Mouse (Mus musculus) testis, postnatal 10 days (tissue): Measurements from ENCODE around the gene Hephl1.
"Not testable (repeated sequence)": the region's sequence is repeated elsewhere in the genome, so short reads cannot be mapped to it uniquely, and the experiment has no call there.

ENCODE experiments used
- DNase-seq: peaks from one replicate; pipeline ENCODE4 v3.0.0; 2021; ENCODE audit warnings: low spot score

The Hephl1 gene

DNA sequence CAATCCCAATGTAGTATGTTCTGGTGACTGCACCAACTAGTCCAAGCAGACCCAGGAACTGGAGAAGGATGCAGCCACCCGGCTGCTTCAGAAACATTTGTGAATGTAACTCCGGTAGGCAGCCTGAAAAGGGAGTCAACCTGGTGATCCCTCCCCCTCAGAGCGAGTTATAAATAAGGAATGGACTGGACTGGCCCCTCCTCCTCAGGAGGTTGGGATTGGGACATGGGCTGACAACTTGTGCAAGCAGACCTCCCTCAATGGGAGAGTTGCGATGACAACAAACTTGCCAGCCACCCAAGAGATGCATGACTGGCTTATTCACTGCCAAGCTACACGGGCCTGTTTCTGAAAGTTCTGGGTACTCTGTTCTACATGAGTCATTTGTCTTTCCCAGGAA lies at the start of gene Hephl1:
TSS of gene Hephl1 (minus strand) at position 101 of the 400 bp plus-strand sequence.
- DNase-seq, result no peak

DNA sequence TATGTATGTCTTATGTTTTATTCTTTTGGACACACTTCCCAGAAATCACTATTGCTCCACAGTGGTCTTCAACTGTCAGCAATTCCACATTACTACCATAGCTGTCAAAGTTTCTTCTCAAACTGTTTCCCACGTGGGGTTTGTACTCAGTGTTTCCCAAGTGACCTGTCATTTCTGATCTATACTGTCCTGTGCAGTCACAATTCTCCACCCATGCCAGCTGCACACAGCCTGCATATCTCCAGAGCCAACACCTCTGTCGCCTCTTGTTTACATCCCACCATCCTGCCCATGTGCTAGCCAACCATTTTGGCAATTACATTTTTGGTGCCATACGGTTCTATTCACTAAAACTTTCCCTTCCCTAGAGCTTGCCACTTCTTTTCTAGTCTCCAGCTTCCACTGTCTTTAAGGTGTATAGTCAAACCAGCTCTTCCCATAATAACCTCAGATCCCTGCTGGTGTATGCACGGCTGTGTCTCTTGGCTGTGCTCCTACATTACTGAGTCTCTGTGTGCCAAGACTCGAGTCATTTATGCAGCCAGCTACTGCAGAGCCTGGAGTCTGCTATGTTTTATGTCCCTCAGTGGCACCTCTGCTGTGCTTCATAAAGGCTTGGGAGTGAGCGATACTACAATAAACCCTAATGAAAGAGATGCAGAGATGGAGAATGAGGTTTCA lies 37.5 kb upstream of the Hephl1 start:
- no peak for DNase-seq

DNA sequence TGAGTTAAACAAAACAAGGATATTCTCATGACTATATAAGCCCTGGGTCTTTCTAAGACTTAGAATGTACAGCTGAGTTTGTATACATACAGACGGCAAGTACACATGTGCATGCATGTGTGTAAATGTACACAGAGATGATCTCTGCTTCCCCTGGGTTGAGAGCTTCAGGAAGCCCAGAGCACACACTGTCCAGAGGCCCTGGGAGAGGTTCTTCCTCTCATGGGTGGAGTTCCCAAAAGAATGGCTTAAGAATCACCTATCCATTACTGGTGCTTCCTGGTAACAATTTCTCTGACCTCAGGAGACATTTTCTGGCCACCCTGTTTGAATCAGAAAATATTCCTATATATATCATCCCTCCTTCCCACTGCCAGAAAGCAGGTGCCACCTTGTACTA lies 28.6 kb upstream of the Hephl1 start:
- no peak for DNase-seq

DNA sequence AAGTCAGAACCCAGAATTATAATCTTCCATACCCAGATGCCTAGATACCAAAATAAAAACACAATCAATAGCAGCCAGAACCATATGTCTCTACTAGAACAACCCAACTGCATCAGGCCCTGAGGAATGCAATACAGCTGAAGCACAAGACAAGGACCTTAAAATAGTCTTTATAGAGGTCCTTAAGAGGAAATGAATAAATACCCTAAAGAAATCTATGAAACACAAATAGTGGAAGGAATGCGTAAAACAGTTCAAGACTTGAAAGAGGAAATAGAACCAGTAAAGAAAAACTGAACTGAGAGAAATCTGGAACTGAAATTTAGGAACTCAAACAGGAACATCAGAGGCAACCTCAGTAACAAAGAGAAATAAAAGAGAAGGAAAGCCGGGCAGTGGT lies 14.0 kb upstream of the Hephl1 start:
- no peak for DNase-seq

DNA sequence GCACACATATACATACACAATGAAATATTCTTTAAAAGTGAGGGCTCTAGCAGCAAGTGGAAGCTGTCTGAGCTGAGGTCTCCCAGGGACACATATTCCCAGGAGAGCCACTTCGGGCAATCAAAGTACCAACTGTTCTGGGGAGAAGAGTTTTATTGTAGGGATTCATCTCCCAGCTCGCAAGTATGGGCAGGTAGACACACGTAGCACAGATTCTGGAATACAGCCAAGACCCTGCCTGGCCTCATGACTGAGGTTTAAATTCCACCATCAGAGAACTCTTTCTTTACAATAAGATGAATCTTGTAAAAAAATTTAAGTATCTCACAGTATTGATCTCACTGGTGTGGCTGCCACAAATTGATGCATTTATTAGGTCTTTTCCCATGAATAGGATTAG lies 10.5 kb upstream of the Hephl1 start:
- DNase-seq, result no peak

DNA sequence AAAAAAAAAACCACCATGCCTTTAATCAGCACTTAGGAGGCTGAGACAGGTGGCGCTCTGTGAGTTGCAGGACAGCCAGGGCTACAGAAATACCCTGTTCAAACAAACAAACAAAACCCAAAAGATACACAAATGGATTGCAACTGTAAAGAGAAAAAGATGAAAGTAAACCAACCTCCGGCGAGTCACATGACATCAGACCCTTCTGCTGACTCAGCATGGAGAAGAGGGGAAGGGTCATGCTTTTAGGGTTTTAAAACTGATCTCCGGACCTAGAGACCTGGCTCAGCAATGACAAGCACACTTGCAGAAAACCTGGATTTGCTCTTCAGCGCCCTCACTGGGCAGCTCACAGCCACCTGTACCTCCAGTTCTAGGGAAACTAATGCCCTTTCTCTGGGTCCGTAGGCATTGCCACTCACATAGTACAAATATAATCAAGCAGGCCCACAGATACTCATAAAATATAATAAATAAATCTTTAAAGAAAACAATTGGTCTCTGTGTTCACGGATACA lies 9.0 kb upstream of the Hephl1 start:
- DNase-seq, result no peak

DNA sequence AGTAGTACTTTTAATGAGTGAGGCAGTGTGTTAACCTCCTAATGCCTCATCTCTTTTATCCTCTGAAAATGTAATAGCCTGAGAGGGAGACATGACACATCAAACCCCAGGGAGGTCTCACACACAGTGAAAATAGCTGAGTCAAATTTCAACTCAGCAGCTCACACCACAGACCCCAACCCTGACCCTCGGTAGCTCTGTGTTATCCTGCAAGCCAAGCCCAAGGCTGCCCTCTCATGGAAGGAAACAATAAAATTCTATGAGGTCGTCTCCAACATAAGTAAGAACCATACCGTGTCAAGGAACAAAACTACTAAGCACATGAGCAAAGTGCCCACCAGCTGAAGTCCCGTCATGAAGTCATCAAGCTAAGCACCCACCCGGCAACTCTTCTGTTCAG lies 8.3 kb upstream of the Hephl1 start:
- no peak for DNase-seq

DNA sequence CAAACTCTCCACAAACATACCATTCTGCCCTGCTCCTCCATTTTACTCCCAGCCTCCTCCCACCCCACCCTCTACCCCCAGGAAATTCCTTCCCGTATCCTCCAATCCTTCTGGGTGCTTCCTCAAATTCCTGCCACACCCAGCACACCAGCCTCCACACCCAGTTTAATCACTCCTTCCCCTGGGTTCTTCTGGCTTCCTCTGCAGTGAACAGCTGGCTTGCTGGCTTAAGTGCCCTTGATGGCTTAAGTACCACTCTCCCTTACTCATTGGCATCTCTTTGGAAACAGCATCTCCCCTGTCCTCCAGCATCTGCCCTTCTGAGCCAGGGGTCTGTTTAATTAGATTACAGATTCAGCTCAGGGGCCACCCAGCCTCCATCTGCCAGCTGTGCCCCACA lies 7.6 kb upstream of the Hephl1 start:
- no peak for DNase-seq

DNA sequence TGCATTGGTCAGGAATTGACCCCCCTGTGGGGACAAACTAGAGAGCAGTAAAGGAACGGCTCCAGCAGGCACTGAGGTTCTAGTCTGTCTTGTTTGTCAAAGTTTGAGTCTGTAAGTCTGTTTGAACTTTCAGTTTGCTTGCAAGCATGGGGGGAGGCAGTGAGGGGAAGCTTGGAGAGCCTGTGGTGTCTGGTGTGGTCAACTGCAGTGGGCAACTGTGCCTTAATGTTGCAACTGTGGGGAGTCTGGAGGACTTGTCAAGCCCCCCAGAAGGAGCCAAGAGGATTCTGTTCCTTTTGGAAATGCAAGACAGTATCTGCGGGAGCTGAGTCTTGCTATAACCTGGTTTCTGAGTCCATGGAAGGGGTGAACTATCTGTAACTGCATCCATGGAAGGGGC lies 4.3 kb upstream of the Hephl1 start:
- no peak for DNase-seq

DNA sequence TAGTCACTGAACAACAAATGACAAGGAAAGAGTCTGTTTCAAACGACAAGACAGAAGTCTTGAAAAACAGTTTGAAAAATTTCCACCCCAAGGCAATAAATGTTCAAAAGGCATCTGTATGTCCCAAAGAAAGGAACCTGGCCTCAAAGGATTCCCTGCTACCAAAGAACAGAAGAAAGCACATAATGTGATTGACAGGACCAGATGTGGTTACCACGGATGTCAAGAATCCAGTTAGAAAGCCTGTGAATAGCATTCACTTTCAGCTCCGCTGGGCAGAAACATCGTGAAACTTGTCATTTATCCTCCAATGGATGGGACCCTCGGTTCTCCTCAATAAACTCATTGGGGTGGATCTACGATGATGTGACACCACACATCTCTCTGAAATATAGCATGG lies 2.2 kb upstream of the Hephl1 start:
- DNase-seq, result no peak

DNA sequence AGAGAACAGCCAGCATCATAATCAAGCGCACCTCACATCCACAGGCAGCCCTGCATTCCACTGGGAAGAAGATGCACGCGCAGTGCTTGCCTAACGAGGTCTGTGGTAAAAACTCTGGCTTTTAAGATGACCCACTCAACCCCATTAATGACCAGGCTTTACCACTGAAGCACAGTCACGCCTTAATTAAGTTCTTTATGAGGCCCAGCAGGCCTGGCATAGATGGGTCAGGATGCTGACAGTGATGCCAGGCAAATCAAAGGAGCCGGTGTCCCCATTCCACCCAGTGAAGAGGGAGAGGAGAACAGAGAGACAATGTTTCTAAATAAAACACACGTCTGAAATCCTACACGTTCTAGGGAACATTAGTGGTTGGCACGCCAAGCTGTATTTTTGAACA lies 3.8 kb downstream of the Hephl1 start:
- DNase-seq, result no peak

DNA sequence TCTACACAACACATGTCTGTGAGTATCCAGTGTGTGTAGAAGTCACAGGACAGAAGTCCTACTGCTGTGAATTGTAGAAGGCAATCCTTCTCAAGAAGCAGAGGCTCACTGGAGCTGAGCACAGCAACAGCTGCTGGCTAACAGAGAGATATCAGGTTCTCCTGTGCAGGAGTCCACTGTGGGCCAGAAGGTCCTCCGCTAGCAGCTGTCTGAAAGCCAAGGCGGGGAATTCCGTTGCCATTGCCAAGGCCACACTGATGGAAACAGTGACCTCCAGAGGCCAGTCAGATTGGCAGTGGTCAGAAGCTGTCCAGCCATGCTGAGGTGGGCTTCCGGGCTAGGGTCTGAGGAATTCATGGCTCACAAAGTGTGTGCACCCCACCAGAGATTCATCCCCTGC lies 6.8 kb downstream of the Hephl1 start:
- no peak for DNase-seq

DNA sequence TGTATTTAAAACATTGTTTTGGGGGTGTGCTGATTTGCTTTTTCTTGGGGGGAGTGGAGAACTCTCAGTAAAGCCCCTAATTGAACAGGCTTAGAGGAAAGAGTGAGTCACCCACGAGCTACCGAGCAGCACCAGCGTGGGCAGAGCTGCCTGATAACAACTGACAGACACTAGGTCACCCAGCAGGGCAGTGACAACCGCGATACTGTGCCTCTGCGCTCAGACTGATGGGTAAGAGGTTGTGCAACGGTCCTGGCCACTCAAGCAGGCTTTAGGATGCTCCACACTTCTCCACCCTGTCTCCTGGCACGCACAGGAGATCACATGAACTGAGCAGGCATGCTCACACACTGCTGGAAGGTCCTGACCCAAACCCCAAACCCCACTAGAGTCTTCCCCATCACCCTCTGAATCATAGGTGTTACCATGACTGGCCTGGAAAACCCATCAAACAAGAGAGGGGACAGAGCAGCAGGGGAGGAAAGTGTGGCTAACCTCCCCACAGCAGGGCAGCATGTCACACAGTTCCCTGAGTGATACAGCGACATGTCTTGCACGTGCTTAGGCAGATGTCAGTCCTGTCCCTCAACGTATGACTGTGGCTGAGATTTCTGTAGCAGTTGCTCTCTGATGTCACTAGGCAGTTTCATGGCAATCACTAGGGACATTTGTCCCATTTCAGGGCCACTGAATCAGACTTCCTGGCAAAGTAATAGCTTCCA lies 8.2 kb downstream of the Hephl1 start:
- no peak for DNase-seq

DNA sequence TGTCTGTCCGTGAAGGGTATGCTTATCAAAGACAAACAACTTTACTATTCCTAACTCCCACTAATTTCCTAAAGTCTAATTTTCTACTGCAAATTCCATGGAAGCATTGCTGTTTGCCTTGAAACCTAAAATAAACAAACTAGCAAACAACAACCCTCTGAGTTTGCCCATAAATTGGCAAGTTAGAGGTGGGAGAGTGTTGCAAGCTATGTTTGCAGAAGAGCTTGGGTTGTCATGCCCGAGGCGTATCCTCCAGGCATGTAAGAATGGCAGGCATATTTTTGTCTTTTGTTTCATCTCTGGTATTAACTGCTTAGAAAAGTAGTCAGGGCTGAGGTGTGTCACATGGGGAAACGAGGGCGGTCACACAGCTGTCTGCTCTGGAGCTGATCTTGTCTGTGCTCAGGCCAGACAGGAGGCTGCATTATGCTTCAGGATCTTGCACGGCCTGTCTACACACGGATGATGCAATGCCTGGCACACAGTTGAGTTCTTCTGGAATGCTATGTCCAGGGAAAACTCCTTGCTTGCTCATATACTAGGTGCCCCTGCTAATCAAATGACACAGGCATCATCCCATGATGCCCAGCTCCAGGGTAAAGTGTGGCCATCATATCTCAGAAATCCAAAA lies 10.3 kb downstream of the Hephl1 start:
- no peak for DNase-seq

DNA sequence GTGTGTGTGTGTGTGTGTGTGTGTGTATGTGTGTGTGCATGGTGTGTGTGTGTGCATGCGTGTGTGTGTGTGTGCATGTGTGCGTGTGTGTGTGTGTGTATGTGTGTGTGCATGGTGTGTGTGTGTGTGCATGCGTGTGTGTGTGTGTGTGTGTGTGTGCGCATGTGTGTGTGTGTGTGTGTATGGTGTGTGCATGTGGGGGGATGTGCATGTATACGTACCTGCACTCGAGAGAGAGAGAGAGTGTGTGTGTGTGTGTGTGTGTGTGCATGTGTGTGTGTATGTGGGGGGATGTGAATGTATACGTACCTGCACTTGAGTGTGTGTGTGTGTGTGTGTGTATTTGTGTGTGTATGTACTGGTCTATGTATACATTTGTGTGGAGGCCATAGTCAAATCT lies 13.5 kb downstream of the Hephl1 start:
- DNase-seq, result not testable (repeated sequence)

DNA sequence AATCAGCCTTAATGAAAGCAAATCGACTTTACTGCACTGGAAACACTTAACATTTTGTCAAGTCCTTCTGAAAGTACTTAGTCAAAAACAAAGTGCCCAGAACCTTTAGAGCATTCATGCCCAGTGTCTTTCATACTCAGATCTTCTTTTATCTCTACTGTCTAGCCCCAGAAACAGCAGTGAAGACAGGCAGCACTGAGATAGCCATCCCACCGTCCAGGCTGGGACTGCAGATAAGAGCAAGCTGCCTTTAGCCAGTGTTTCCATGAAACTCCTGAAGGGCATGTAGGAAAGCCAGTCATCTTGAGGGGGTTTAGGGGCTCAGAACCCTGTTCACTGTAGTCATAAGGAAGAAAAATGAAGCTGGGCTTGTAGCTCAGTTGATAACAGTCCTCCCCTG lies 14.7 kb downstream of the Hephl1 start:
- no peak for DNase-seq

DNA sequence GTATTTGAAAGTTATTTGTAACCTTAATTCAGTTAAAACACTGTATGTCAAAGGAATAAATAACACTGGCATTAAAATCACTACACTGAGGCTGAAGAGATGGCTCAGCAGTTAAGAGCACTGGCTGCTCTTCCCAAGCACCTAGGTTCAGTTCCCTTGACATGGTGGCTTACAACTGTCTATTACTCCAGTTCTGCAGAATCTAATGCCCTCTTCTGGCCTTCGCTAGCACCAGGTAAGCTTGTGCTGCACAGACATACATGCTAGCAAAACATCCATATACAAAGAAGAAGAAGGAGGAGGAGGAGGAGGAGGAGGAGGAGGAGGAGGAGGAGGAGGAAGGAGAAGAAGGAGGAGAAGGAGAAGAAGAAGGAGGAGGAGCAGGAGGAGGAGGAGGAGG lies 15.7 kb downstream of the Hephl1 start:
- DNase-seq, result no peak

DNA sequence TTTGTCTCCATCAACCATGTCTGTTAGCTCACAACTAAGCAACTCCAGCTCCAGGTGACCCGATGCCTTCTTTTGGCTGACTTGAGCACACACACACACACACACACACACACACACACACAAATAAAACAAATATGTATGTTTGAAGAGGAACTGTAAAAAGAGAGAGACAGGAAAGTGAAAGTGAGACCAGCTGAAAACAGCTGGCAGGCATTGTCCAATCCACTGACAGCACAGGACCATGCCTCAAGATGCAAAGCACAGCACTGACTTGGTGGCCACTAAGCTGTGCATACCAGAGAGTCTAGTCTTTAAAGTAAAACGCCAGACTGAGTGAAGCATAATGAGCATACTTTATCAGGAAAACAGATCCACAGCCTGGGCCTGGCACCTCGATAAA lies 16.7 kb downstream of the Hephl1 start:
- no peak for DNase-seq

DNA sequence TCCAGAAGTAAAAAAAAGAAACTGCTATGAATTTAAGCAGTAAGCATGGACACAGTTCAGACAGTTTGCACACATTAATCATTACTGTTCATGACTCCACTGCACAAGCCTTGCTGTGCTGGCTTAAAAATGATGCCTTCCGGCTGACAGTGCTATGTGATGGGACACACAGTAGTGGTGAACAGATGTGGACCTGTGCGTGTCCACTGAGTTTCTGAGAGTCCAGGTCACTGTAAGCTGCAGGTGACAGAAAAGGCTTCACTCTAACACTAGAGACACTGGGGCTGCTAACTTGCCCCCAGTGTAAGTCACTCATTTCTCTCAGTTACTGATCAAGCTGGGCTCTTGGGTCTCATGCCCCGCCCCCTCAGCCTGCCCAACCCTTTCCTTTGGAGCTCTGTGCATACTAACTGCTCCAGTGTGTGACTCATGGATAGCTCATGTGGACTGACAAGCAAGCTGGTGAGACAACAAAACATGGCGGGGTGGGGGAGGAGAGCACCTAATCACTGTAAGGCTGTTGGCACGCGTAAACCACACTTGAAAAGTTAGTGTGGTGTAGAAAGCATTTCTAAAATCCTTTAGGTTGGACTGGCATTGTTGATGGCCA lies 43.1 kb downstream of the Hephl1 start:
- DNase-seq, result no peak

DNA sequence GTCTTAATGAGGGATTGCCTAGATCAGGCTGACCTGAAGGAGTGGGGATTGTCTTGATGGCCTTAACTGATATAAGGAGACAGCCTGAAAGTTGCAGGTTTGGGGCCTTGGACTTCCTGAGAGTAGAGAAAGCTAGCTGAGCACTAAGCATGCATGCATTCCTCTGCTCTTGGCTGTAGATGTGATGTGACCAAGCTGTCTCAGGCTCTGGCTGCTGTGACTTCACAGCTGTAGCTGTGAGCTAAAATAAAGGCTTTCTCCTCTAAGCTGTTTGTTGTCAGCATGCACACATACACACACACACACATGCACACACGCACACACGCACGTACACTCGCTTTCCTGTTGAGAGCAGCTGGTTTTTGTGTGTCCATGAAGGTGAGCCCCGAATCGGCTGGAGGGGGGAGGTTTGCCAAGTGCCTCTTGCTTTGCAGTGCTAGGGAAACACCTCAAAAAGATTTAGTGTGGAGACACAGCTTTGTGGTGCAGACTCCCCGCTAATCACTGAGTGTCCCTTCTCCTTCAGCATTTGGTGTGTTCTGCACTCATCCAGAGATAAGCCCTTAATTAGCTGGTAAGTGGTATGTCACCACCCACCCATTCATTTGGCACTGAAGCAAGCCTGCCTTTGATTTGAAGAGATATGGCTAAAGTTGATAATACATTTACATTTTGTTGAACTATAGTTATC lies 43.8 kb downstream of the Hephl1 start:
- DNase-seq, result no peak

DNA sequence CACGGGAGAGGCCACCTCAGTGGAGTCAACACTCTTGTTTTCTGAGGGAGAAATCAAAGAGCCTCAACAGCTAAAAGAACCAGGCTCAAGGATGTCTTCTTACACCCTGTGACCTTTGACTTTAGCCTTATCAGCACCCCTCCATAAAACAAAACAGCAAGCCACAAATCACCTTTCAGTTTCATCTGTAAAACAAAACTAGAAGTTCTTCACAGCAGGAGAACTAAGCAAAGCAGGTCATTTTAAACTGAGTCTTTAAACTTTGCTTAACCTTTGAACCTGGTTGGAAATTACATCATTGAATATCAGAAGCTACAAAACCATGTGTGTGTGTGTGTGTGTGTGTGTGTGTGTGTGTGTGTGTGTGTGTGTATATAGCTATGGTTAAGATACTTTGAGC lies 47.7 kb downstream of the Hephl1 start:
- no peak for DNase-seq

DNA sequence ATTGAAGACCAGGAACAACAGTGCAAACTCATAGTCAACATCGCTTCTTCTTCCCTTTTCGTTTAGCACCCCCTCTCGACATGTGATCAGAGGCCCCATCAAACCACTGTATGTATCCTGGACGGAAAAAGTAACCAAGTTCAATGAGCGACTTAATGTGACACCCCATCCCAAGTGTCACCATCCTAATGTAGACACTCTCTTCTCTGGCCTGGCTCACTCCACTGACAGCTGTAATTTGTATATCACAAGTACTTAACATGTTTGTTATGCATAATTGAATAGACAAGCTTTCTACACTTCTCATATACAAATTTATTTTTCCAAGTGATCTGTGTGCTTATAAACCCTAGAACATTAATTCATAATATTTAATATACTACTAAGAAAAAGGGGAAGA lies 51.1 kb downstream of the Hephl1 start:
- no peak for DNase-seq
